Mouse (Mus musculus) layer of hippocampus, postnatal 25 days (tissue): ENCODE data around the gene Tff2. TPM values are rescaled to one million over a fixed set of nuclear protein-coding genes. Genes with fewer than 3 reads are reported as not detected.

Source experiments
- DNase-seq, 2 experiments: peaks; one replicate each; pipeline ENCODE4 v3.0.0; 2022; ENCODE audit warnings: mixed read lengths in 2 of 2, low spot score in 1 of 2; ENCODE audit errors: extremely low spot score in 1 of 2
- total RNA-seq, 2 experiments: library from RNA; stranded (reverse); gene quantifications; 2 replicates each; pipeline ENCODE4 v1.2.3; 2021

Gene Tff2
- total RNA-seq = not detected

- DNase-seq = no peak
Observed at GRCm38 (mm10) chr17:31144040-31145037, at the start of gene Tff2. Gene Tff2 (minus strand): TSS chr17:31144282.

DNA sequence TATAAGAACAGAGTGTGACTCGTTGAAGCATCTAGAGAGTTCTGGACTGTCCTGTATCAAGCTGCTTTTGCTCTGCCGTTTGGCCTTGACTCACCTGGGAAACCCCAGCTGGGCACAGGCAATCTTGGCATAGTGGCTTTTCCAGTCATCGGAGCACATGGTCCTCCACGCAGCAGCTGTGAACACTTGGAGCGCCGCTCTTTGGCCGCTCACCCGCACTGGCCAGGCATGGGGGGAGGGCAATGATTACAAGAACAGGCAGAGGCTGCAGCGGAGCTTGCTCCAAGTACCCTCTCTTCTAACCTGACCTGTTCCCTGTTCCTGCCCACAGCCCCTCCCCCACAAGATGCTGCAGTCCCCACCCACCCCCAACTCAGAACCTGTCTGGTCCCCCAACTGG is 49.3 kb upstream of the Tff2 start:
- DNase-seq = no peak

DNA sequence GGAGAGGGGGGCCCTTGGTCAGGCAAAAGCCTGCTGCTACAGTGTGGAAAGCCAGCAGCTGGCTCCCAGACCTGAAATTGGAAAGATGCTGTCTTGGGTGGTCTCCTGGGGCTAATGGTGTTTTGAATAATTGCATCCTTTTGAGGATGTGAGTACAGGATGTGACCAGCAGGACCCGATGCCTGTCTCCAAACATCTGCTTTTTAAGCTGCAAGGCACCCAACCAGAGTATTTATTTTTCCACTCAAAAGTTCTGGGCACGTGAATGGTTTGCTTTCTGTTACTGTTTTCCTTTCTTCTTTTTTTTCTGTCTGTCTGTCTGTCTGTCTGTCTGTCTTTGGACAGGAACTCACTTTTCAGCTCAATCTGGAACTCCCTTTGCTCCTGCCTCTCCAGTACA is 48.6 kb upstream of the Tff2 start:
- no peak for DNase-seq

DNA sequence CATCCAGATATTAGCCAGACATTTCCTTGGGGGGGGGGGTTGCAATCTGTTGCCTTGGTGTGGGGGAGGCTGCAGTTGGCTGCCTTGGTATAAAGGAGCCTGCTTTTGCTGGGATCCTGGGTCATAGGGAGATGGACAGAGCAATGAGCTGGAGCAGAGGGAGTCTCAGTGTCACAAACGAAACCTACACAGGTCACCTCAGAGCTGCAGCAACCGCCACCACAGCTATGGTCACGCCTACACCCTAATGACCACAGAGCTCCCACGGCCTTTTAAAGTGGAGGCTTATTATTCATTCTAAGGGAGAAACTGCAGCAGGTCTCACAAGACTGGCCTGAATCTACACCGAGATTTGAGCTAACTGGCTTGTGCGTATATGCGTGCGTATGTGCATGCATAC is 47.7 kb upstream of the Tff2 start:
- DNase-seq = no peak

DNA sequence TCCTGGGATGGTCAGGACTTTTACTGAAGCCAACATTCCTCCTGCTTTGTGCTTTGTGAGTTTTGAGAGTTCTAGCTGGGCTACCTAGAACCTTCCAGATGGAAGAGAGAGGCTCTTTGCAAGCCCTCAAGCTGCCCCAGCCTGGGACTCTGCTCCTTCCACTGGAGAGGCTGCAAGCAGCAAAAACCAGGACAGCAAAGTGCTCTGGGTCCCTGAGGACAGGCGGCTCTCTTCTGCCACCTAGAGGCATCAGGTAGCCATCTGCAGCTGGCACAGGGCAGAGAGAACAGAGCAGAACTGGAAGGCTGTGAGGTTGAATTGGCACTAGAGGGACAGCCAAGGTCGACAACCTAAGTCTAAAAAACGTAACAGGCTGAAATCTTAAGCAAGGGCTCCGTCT is 43.3 kb upstream of the Tff2 start:
- DNase-seq = peak; percentile 51 to 67

DNA sequence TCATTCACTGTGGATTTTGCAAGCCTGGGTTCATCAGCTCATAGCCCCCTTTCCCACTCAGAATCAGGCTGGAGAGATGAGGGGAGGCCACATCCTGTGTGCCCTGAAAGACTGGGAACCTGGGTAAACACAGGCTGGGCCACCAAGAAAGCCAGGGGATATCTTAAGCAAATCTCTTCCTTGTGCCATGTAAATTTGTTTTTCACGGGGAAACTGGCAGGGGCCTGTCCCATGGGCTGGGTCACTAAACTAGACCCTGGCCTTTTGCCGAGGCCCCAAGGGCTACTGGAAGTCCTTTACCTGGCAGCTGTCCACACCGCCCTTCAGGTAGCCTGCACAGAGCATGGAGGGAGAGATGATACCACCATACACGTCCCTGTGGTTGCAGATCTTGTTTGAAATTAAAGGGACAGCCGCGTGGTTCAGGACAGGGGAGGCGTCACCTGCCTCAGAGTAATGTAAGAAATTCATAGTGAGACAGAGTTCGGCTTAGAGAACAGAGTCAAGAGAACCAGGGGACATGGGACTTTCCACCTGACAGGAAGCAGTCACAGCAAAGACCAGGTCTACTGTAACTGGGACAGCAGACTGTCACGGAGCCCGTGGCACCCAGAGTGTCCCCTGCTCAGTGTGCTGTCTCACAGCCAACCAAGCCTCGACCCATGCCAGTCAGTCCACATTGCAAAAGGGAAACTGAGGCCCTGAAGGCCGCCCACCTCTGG is 40.3 kb upstream of the Tff2 start:
- no peak for DNase-seq

DNA sequence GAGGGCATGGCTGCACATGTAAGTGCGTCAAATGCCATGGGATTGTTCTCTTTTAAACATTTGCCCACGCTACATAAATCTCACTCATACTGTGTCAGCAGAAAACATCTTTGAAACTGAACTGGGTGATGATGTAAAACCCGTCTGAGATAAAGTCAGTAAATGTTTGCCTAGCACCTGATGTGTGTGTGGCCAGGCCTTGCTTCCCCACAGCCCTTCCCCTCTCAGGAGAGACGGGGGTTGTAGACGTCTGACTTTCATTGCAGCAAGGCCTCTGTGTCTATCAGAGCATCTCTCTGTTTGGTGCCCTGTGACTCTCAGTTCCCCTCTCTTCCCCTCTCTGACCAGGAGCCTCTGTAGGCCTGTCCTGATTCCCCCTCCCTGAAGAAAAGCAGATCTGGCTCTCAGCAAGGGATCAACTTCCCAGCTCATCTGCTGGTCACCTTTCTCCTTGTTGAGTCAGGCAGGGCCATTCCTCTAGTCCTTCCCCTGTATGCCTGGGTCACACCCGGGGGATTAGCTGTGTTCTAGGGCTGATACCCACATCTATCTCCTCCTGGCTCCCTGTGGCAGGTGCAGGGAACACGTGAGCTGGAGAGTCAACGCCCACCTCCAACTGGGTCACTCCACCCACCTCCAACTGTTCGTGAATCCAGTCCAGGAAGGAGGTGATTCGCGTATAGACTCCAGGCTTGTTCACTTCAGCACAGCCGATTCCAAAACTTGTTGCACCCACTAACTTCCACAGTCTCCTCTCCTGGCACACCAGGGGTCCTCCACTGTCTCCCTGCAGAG is 39.3 kb upstream of the Tff2 start:
- peak; percentile 25 to 37 for DNase-seq

- DNase-seq = no peak
Observed at GRCm38 (mm10) chr17:31181490-31181889, 37.4 kb upstream of the Tff2 start.

GRCm38 (mm10) chr17:31176321-31176720 is 32.2 kb upstream of the Tff2 start:
- DNase-seq = no peak

DNA sequence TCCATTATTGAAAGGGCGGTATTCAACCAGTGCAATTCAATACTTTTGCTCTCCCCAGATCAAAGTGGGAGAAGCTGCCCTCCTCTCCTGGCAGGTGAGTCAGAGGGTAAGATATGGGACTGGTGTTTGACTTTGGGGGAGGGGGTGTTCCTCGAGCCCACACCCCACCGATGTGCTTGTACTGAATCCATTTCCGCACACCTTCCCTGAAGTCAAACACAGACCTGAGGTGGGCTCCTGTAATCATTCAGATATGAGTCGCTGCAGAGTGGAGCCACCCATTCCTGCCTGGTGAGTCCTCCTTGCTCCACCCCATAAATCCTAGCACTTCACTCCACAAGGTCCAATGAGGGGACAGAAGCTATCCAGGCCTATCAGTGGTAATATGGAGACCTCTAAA is 25.7 kb upstream of the Tff2 start:
- DNase-seq = no peak

DNA sequence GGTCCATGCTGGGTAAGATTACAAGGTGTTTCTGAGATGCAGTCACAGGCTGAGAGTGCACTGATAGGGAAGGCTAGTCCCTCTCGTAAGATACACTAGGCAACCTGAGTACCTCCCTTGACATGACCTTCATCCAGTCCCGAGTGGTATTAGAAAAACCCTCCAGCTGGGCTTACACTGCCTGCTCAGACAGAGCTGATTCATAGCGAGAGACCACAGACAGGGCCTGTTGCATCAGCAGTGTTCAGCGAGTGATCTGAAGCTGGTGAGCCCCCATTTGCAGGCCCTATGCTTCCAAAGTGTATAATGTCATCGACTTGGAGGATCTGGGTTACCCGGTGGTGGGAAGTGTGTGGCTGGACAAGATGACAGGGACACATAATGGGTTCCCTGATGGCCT is 21.0 kb upstream of the Tff2 start, which contains the start of gene Tff1:
Tff1 (minus strand) TSS at position 151 of the 400 bp plus-strand sequence.
- DNase-seq = no peak

- DNase-seq = no peak
Observed at GRCm38 (mm10) chr17:31163821-31164220, 19.7 kb upstream of the Tff2 start.

DNA sequence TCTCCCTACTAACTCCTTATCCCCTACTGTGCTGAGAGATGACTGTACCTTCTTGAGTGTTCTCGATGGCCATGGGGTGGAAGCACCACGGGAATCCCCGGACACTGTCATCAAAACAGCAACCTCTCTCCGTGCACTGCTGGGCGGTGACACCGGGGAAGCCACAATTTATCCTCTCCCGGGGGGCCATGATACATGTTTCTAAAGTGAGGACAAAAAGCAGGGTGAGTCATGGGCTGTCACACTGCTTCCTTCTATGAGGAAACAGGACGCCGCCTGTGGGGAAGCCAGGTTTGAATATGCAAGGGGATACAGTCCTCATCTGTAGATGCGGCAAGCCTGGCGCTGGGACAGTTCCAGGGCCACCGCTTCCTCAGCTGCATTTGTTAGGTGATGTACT is 18.5 kb upstream of the Tff2 start:
- DNase-seq = no peak

DNA sequence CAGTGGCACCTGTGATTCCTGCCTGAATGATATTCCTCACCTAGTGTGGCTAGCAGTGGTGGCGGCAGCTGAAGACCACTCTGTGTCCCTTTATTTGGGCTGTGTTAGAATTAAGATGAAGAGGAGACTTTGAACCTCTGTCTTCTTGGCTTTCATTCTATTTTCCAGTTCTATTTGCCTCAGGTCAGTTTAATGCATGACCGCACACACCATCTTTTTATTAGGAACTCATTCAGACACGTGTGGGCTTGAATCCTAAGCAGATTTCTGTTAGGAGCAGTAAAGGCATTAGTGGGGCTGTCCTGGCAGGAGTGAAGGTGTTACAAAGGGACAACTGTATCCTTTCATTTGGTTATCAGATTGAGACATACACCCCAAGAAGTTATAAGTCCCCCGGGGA is 16.2 kb upstream of the Tff2 start:
- no peak for DNase-seq

- DNase-seq = no peak
Observed at GRCm38 (mm10) chr17:31157921-31158320, 13.8 kb upstream of the Tff2 start.

GRCm38 (mm10) chr17:31153785-31154184 is 9.7 kb upstream of the Tff2 start:
- no peak for DNase-seq

GRCm38 (mm10) chr17:31152966-31153499 is 9.0 kb upstream of the Tff2 start:
- DNase-seq = no peak

GRCm38 (mm10) chr17:31152512-31152911 is 8.4 kb upstream of the Tff2 start:
- DNase-seq = no peak

DNA sequence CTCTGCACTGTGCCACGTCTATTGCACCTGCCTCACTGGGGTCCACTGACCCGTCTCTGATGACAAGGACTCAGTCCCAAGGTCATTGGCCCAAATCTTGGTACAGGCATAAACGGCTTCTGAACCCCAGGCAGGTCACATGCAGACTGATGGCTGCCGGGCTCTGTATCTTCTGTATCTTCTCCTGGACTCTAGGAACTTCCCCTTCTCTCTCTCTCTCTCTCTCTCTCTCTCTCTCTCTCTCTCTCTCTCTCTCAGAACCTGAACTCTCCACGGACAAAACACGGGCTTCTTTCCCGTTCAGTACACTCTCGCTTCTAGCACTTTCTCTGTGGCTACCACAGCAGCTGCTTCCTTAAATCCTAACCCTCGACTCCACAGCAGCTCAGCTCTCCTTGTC is 1.9 kb upstream of the Tff2 start:
- DNase-seq = no peak

- no peak for DNase-seq
Observed at GRCm38 (mm10) chr17:31142116-31142515, 2.0 kb downstream of the Tff2 start.
